ENCODE assay signal across 15 mouse cellular contexts in genomic region chr10:84480146-84480545, GRCm38 (mm10). TPM values are rescaled to one million over a fixed set of nuclear protein-coding genes. Genes with fewer than 3 reads are reported as not detected.
DNase-seq lines count a peak whose midpoint lies in the region; ATAC-seq and TF ChIP-seq lines count a peak whose summit lies in the region.
"Had no signal": no experiment of that assay in that cellular context is flagged by ENCODE, and none has a peak within 500 bp of the region (broad histone marks: within the 10 kb centered on the region; RNA-seq: fewer than 3 reads in every experiment).

No protein-coding gene starts in this region.

- no peaks in the 10 kb centered on the region for H3K9me3 ChIP-seq in forebrain, embryonic 10.5 days
- H3K9me3 ChIP-seq in forebrain, embryonic 16.5 days (ENCODE audit: control insufficient read depth, low read length): no peaks in the 10 kb centered on the region; the same call in 1 of the 2 replicates
- no peaks in the 10 kb centered on the region for H3K9me3 ChIP-seq in heart, postnatal 0 days (replicated peaks; ENCODE audit: control insufficient read depth, low read length)
- H3K9me3 ChIP-seq in liver, embryonic 12.5 days (replicated peaks): no peaks in the 10 kb centered on the region
- H3K9me3 ChIP-seq: intestine, embryonic 15.5 days had no signal

- no peaks in the 10 kb centered on the region for H3K36me3 ChIP-seq in forebrain, embryonic 10.5 days (replicated peaks)
- no peaks in the 10 kb centered on the region for H3K36me3 ChIP-seq in forebrain, embryonic 16.5 days (ENCODE audit: control insufficient read depth, insufficient read depth)
- H3K36me3 ChIP-seq in heart, postnatal 0 days (replicated peaks; ENCODE audit: control insufficient read depth, insufficient read depth, low read length): no peaks in the 10 kb centered on the region
- H3K36me3 ChIP-seq in liver, adult 2 months (ENCODE audit: control insufficient read depth, insufficient read depth, low read length): no peaks in the 10 kb centered on the region
- no peaks in the 10 kb centered on the region for H3K36me3 ChIP-seq in liver, embryonic 12.5 days
- H3K36me3 ChIP-seq: intestine, embryonic 15.5 days had no signal

- H3K27me3 ChIP-seq in forebrain, embryonic 10.5 days (ENCODE audit: poor library complexity, severe bottlenecking): no peaks in the 10 kb centered on the region
- no peaks in the 10 kb centered on the region for H3K27me3 ChIP-seq in forebrain, embryonic 16.5 days (replicated peaks; ENCODE audit: control insufficient read depth, insufficient read depth, low read length)
- H3K27me3 ChIP-seq in heart, postnatal 0 days (ENCODE audit: control insufficient read depth, insufficient read depth, low read length): no peaks in the 10 kb centered on the region
- H3K27me3 ChIP-seq in liver, adult 2 months (ENCODE audit: control insufficient read depth, insufficient read depth, low read length): no peaks in the 10 kb centered on the region; the same call in 1 of the 2 replicates
- no peaks in the 10 kb centered on the region for H3K27me3 ChIP-seq in liver, embryonic 12.5 days (replicated peaks)
- H3K27me3 ChIP-seq: intestine, embryonic 15.5 days; Patski had no signal

- ATAC-seq in forebrain, embryonic 16.5 days: no peak
- ATAC-seq in heart, postnatal 0 days (ENCODE audit: insufficient read depth, low read depth): no peak
- ATAC-seq in liver, embryonic 12.5 days: no peak
- ATAC-seq: forebrain, postnatal 0 days; intestine, embryonic 15.5 days had no signal

- H3K4me1 ChIP-seq in forebrain, embryonic 10.5 days: peaks cover 54% of the 10 kb centered on the region
- no peaks in the 10 kb centered on the region for H3K4me1 ChIP-seq in forebrain, embryonic 16.5 days (replicated peaks; ENCODE audit: control insufficient read depth, insufficient read depth, low read length)
- 0 out of 2 replicates have a peak, but pooled peaks cover 4% of the 10 kb centered on the region for H3K4me1 ChIP-seq in heart, postnatal 0 days (ENCODE audit: control insufficient read depth, insufficient read depth)
- H3K4me1 ChIP-seq in liver, adult 2 months (ENCODE audit: control insufficient read depth, insufficient read depth, low read length): peaks cover 15% of the 10 kb centered on the region
- peaks cover 9% of the 10 kb centered on the region for H3K4me1 ChIP-seq in liver, embryonic 12.5 days
- H3K4me1 ChIP-seq in bone marrow macrophage, adult 2 months (ENCODE audit: control insufficient read depth, insufficient read depth, low read length): peaks cover 40% of the 10 kb centered on the region
- H3K4me1 ChIP-seq: megakaryocyte, embryonic 14.5 days had no signal

- H3K4me3 ChIP-seq in forebrain, embryonic 10.5 days: no peak overlapping the region
- H3K4me3 ChIP-seq in forebrain, embryonic 16.5 days (replicated peaks; ENCODE audit: low read length): no peak overlapping the region
- H3K4me3 ChIP-seq in heart, postnatal 0 days (ENCODE audit: low read depth, low read length): no peak overlapping the region
- H3K4me3 ChIP-seq in liver, adult 2 months (ENCODE audit: insufficient read depth, low read depth, low read length): no peak overlapping the region
- no peak overlapping the region for H3K4me3 ChIP-seq in liver, embryonic 12.5 days
- no peak overlapping the region for H3K4me3 ChIP-seq in bone marrow macrophage, adult 2 months (ENCODE audit: insufficient read depth, low read length)
- H3K4me3 ChIP-seq: intestine, embryonic 15.5 days; megakaryocyte, embryonic 14.5 days had no signal

- H3K4me2 ChIP-seq in forebrain, embryonic 16.5 days (ENCODE audit: low read length): no peak overlapping the region
- H3K4me2 ChIP-seq in heart, postnatal 0 days (ENCODE audit: low read depth, low read length): no peak overlapping the region
- no peak overlapping the region for H3K4me2 ChIP-seq in liver, embryonic 12.5 days
- H3K4me2 ChIP-seq: intestine, embryonic 15.5 days had no signal

- peak overlapping the region; percentile 83; the same call in 1 of the 2 replicates for H3K27ac ChIP-seq in forebrain, embryonic 10.5 days
- H3K27ac ChIP-seq in forebrain, embryonic 16.5 days (ENCODE audit: low read length): no peak overlapping the region
- peak overlapping the region; percentile 69; the same call in 1 of the 2 replicates for H3K27ac ChIP-seq in heart, postnatal 0 days (ENCODE audit: low read depth)
- H3K27ac ChIP-seq in liver, adult 2 months (replicated peaks; ENCODE audit: insufficient read depth, low read depth, low read length): no peak overlapping the region
- no peak overlapping the region for H3K27ac ChIP-seq in liver, embryonic 12.5 days
- peak overlapping the region; percentile 78 for H3K27ac ChIP-seq in bone marrow macrophage, adult 2 months (ENCODE audit: insufficient read depth, low read depth, low read length)
- H3K27ac ChIP-seq: intestine, embryonic 15.5 days had no signal

- no peak for TF ChIP-seq EP300 in heart, postnatal 0 days (IDR thresholded peaks at IDR 0.05; ENCODE audit: low read depth)

- intact Hi-C loops in heart, postnatal 10 days (cut with DNase I): no loop called here

- no peak for TF ChIP-seq POLR2A in liver, adult 2 months (IDR thresholded peaks at IDR 0.05; ENCODE audit: extremely low read depth, insufficient read depth, low read length)
- no peak for TF ChIP-seq POLR2A in bone marrow macrophage, adult 2 months (IDR thresholded peaks at IDR 0.05; ENCODE audit: borderline replicate concordance, low read depth, low read length)

- no peak for DNase-seq in forebrain, embryonic 10.5 days (ENCODE audit: extremely low spot score, low spot score)
- DNase-seq in heart, postnatal 0 days (ENCODE audit: low spot score): no peak
- no peak for DNase-seq in heart, postnatal 10 days
- DNase-seq in liver, adult 2 months (ENCODE audit: extremely low read depth, low read depth, low spot score): peak; percentile 58
- DNase-seq in spleen, postnatal 36 days (ENCODE audit: low spot score in 2 of 2): no peak
- DNase-seq: adrenal gland, postnatal 36 days; cerebellum, adult 9-11 months; forebrain, postnatal 0 days; spleen, adult 18-20 months had no signal

- no peak overlapping the region for H3K9ac ChIP-seq in forebrain, embryonic 16.5 days (replicated peaks; ENCODE audit: low read depth, low read length)
- H3K9ac ChIP-seq in heart, postnatal 0 days (replicated peaks; ENCODE audit: low read depth, low read length): no peak overlapping the region
- no peak overlapping the region for H3K9ac ChIP-seq in liver, adult 2 months (ENCODE audit: low read depth, low read length)
- no peak overlapping the region for H3K9ac ChIP-seq in liver, embryonic 12.5 days
- H3K9ac ChIP-seq: forebrain, postnatal 0 days; intestine, embryonic 15.5 days had no signal

- WGBS in forebrain, embryonic 10.5 days: 57% methylated on average over 4 of the region's 4 CpGs
- 48% methylated on average over 4 of the region's 4 CpGs for WGBS in forebrain, embryonic 16.5 days
- 88% methylated on average over 4 of the region's 4 CpGs for WGBS in heart, postnatal 0 days
- 30% methylated on average over 4 of the region's 4 CpGs for WGBS in liver, adult 2 months
- 72% methylated on average over 4 of the region's 4 CpGs for WGBS in liver, embryonic 12.5 days (ENCODE audit: insufficient replicate concordance)

- no peak for TF ChIP-seq CTCF in heart, postnatal 0 days (IDR thresholded peaks at IDR 0.05; ENCODE audit: low read depth)
- TF ChIP-seq CTCF in liver, adult 2 months (IDR thresholded peaks at IDR 0.05; ENCODE audit: low read depth, low read length): no peak
- no peak for TF ChIP-seq CTCF in bone marrow macrophage, adult 2 months (IDR thresholded peaks at IDR 0.05; ENCODE audit: low read depth, low read length)

- H3K79me2 ChIP-seq in liver, adult 2 months (ENCODE audit: control insufficient read depth, insufficient read depth, low read length): no peaks in the 10 kb centered on the region

RNA-seq across cellular contexts. Expression of gene Nuak1, which starts 39.7 kb away (rescaled TPM):
- polyA plus RNA-seq in forebrain, embryonic 10.5 days (2016; fragmentation: Nextera tagmentation; extraction: Ambion mirVana): 2.1 and 2.4 TPM in 2 replicates
- polyA plus RNA-seq in forebrain, embryonic 16.5 days (2015; fragmentation: Nextera tagmentation; extraction: Ambion mirVana): 12.5 and 15.7 TPM in 2 replicates
- 33.6 and 36.8 TPM in 2 replicates for total RNA-seq in heart, postnatal 0 days (2014; rRNA removed; ENCODE audit: low replicate concordance)
- 1.4 and 1.7 TPM in 2 replicates for polyA plus RNA-seq in heart, postnatal 0 days (2015; fragmentation: Nextera tagmentation; extraction: Ambion mirVana)
- total RNA-seq in heart, postnatal 10 days (2021): 10 to 100 TPM; 25.3 to 33.0 TPM
- total RNA-seq in liver, adult 2 months (2014; rRNA removed): 0.65 and 0.87 TPM in 2 replicates
- 1.4 and 2.8 TPM in 2 replicates for polyA plus RNA-seq in liver, adult 2 months (2012; rRNA removed)
- polyA plus RNA-seq in liver, embryonic 12.5 days (2016; fragmentation: Nextera tagmentation; extraction: Ambion mirVana): 0.25 and 0.31 TPM in 2 replicates
- polyA plus RNA-seq in bone marrow macrophage, adult 2 months (2012; ENCODE audit: insufficient read depth, insufficient read length, missing spikeins): 11.4 and 13.4 TPM in 2 replicates

RNA-seq across cellular contexts. Expression of gene Ckap4, which starts 53.7 kb away (rescaled TPM):
- polyA plus RNA-seq in forebrain, embryonic 10.5 days (2016; fragmentation: Nextera tagmentation; extraction: Ambion mirVana): 50.5 and 50.7 TPM in 2 replicates
- 37.5 and 38.0 TPM in 2 replicates for polyA plus RNA-seq in forebrain, embryonic 16.5 days (2015; fragmentation: Nextera tagmentation; extraction: Ambion mirVana)
- 59.8 and 83.8 TPM in 2 replicates for total RNA-seq in heart, postnatal 0 days (2014; rRNA removed; ENCODE audit: low replicate concordance)
- polyA plus RNA-seq in heart, postnatal 0 days (2015; fragmentation: Nextera tagmentation; extraction: Ambion mirVana): 42.6 and 45.6 TPM in 2 replicates
- total RNA-seq in heart, postnatal 10 days (2021): 10 to 100 TPM; 74.8 to 86.4 TPM
- 0.83 and 1.5 TPM in 2 replicates for total RNA-seq in liver, adult 2 months (2014; rRNA removed)
- 1.5 TPM in 2 replicates for polyA plus RNA-seq in liver, adult 2 months (2012; rRNA removed)
- 26.0 and 28.8 TPM in 2 replicates for polyA plus RNA-seq in liver, embryonic 12.5 days (2016; fragmentation: Nextera tagmentation; extraction: Ambion mirVana)
- 19.2 and 19.9 TPM in 2 replicates for polyA plus RNA-seq in bone marrow macrophage, adult 2 months (2012; ENCODE audit: insufficient read depth, insufficient read length, missing spikeins)

Comparison
In these comparisons a context has a peak if more than half of its experiments do, and no peak if none do; other contexts are left out.
1. H3K27ac ChIP-seq: peak in forebrain, embryonic 10.5 days (single experiment), heart, postnatal 0 days (single experiment) and bone marrow macrophage, adult 2 months (single experiment); none in forebrain, embryonic 16.5 days (single experiment), liver, adult 2 months (single experiment) and liver, embryonic 12.5 days (single experiment).